9 mouse cellular contexts compared by ENCODE assay signal in the genomic region with DNA sequence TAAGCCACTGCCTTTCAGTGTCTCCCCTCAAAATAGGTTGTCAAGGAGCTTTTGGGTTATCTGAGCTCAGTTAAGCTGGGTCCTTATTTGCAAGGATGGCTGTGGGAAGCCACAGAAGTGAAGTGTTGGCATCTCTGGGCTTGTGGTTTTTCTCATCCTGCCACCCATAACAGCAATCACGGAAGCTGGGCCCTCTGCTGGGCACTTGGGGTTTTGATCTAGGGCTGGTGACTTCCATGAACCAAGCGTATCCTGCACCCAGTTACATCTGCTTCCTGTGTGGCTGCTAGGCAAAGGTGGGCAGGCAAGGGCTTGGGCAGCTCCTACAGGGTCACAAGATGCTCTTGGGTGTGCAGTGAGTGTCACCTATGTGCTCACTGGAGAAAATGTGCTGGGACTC. TPM values are rescaled to one million over a fixed set of nuclear protein-coding genes. Genes with fewer than 3 reads are reported as not detected.
A peak's percentile ranks its signal among the peaks of the same experiment; 100 is the strongest.
DNase-seq lines count a peak whose midpoint lies in the region; ATAC-seq and TF ChIP-seq lines count a peak whose summit lies in the region.
"Had no signal": no experiment of that assay in that cellular context is flagged by ENCODE, and none has a peak within 500 bp of the region (broad histone marks: within the 10 kb centered on the region; RNA-seq: fewer than 3 reads in every experiment).

No protein-coding gene starts in this region.

- TF ChIP-seq POLR2A in testis, adult 2 months (IDR thresholded peaks at IDR 0.05; ENCODE audit: control insufficient read depth, low read depth, low read length) = no peak

- peak; percentile 35 for TF ChIP-seq CTCF in heart, postnatal 0 days (IDR thresholded peaks at IDR 0.05; ENCODE audit: low read depth)
- peak; percentile 35; the same call in 1 of the 2 replicates for TF ChIP-seq CTCF in testis, adult 2 months (IDR thresholded peaks at IDR 0.05; ENCODE audit: control insufficient read depth, insufficient read depth, insufficient replicate concordance, low read depth, low read length)

- no peak overlapping the region for H3K4me3 ChIP-seq in heart, postnatal 0 days (ENCODE audit: low read depth, low read length)
- H3K4me3 ChIP-seq in testis, adult 2 months (ENCODE audit: control insufficient read depth, low read depth, low read length) = no peak overlapping the region
- no peak overlapping the region for H3K4me3 ChIP-seq in midbrain, embryonic 13.5 days (replicated peaks)
- H3K4me3 ChIP-seq: liver, embryonic 13.5 days had no signal

- H3K27me3 ChIP-seq in heart, postnatal 0 days (ENCODE audit: control insufficient read depth, insufficient read depth, low read length) = no peaks in the 10 kb centered on the region
- no peaks in the 10 kb centered on the region for H3K27me3 ChIP-seq in testis, adult 2 months (ENCODE audit: control insufficient read depth, insufficient read depth, low read length)
- H3K27me3 ChIP-seq in midbrain, embryonic 13.5 days = no peaks in the 10 kb centered on the region
- H3K27me3 ChIP-seq: liver, embryonic 13.5 days had no signal

- no peaks in the 10 kb centered on the region for H3K36me3 ChIP-seq in heart, postnatal 0 days (replicated peaks; ENCODE audit: control insufficient read depth, insufficient read depth, low read length)
- no peaks in the 10 kb centered on the region for H3K36me3 ChIP-seq in testis, adult 2 months (ENCODE audit: control insufficient read depth, insufficient read depth, low read length)
- H3K36me3 ChIP-seq in midbrain, embryonic 13.5 days = no peaks in the 10 kb centered on the region
- H3K36me3 ChIP-seq: liver, embryonic 13.5 days had no signal

- ATAC-seq in heart, postnatal 0 days (ENCODE audit: insufficient read depth, low read depth) = no peak
- no peak for ATAC-seq in midbrain, embryonic 13.5 days

- H3K4me1 ChIP-seq in heart, postnatal 0 days (ENCODE audit: control insufficient read depth, insufficient read depth) = no peaks in the 10 kb centered on the region
- no peaks in the 10 kb centered on the region for H3K4me1 ChIP-seq in testis, adult 2 months (ENCODE audit: control insufficient read depth, insufficient read depth, low read length)
- no peaks in the 10 kb centered on the region for H3K4me1 ChIP-seq in midbrain, embryonic 13.5 days (replicated peaks)
- H3K4me1 ChIP-seq: liver, embryonic 13.5 days had no signal

- WGBS in heart, postnatal 0 days = 45% methylated on average over 2 of the region's 2 CpGs
- WGBS in midbrain, embryonic 13.5 days = 45% methylated on average over 2 of the region's 2 CpGs

- H3K27ac ChIP-seq in heart, postnatal 0 days (ENCODE audit: low read depth) = no peak overlapping the region
- no peak overlapping the region for H3K27ac ChIP-seq in testis, adult 2 months (ENCODE audit: control insufficient read depth, insufficient read depth, low read depth, low read length)
- H3K27ac ChIP-seq in midbrain, embryonic 13.5 days = no peak overlapping the region
- H3K27ac ChIP-seq: liver, embryonic 13.5 days had no signal

- H3K4me2 ChIP-seq in heart, postnatal 0 days (ENCODE audit: low read depth, low read length) = no peak overlapping the region
- H3K4me2 ChIP-seq in midbrain, embryonic 13.5 days (replicated peaks) = no peak overlapping the region
- H3K4me2 ChIP-seq: liver, embryonic 13.5 days had no signal

- no peak for TF ChIP-seq EP300 in heart, postnatal 0 days (IDR thresholded peaks at IDR 0.05; ENCODE audit: low read depth)

- H3K9ac ChIP-seq in heart, postnatal 0 days (replicated peaks; ENCODE audit: low read depth, low read length) = no peak overlapping the region
- H3K9ac ChIP-seq in midbrain, embryonic 13.5 days (replicated peaks) = no peak overlapping the region
- H3K9ac ChIP-seq: liver, embryonic 13.5 days had no signal

- intact Hi-C loops in heart, postnatal 25 days (cut with DNase I) = loop anchor here (5.0 kb wide), 1 partner anchor 76 kb away; no protein-coding TSS in a partner anchor

- no peak for DNase-seq in heart, postnatal 0 days (ENCODE audit: low spot score)
- DNase-seq in heart, postnatal 25 days (ENCODE audit: low spot score) = no peak
- no peak for DNase-seq in testis, postnatal 14 days (ENCODE audit: low spot score)
- DNase-seq in layer of hippocampus, postnatal 36 days = peak; percentile 26 to 35
- peak; percentile 66 for DNase-seq in thymus, postnatal 14 days
- DNase-seq in adrenal gland, postnatal 25 days = no peak
- DNase-seq: liver, embryonic 13.5 days had no signal

- no peaks in the 10 kb centered on the region for H3K9me3 ChIP-seq in heart, postnatal 0 days (replicated peaks; ENCODE audit: control insufficient read depth, low read length)
- H3K9me3 ChIP-seq in midbrain, embryonic 13.5 days = no peaks in the 10 kb centered on the region
- H3K9me3 ChIP-seq: liver, embryonic 13.5 days had no signal

RNA-seq across cellular contexts. Expression of gene Kcnt1, which starts 49.7 kb away (rescaled TPM):
- 1.0 TPM in 1 of 2 replicates, not detected in the other for total RNA-seq in heart, postnatal 0 days (2014; rRNA removed; ENCODE audit: low replicate concordance)
- 0.10 and 0.27 TPM in 2 replicates for polyA plus RNA-seq in heart, postnatal 0 days (2015; fragmentation: Nextera tagmentation; extraction: Ambion mirVana)
- total RNA-seq in heart, postnatal 25 days (2021) = under 1 TPM; 0.25 to 0.36 TPM
- 6.8 and 7.8 TPM in 2 replicates for polyA plus RNA-seq in testis, adult 2 months (2012; rRNA removed)
- 10 to 100 TPM; 29.7 to 45.1 TPM for total RNA-seq in layer of hippocampus, postnatal 36 days (2021)
- total RNA-seq in adrenal gland, postnatal 25 days (2021) = 2.7 and 5.2 TPM in 2 replicates
- 4.4 and 5.9 TPM in 2 replicates for polyA plus RNA-seq in midbrain, embryonic 13.5 days (2015; fragmentation: Nextera tagmentation; extraction: Ambion mirVana)

Comparison
In these comparisons a context has a peak if more than half of its experiments do, and no peak if none do; other contexts are left out.
1. DNase-seq: peak in layer of hippocampus, postnatal 36 days (2 of 2) and thymus, postnatal 14 days (single experiment); none in heart, postnatal 0 days (single experiment), heart, postnatal 25 days (single experiment), testis, postnatal 14 days (single experiment) and adrenal gland, postnatal 25 days (single experiment).